Mouse (Mus musculus) hindbrain, embryonic 15.5 days (tissue): ENCODE results near the gene Pramef12. TPM values are rescaled to one million over a fixed set of nuclear protein-coding genes. Genes with fewer than 3 reads are reported as not detected.
"Not testable (repeated sequence)": the region's sequence is repeated elsewhere in the genome, so short reads cannot be mapped to it uniquely, and the experiment has no call there.

Experiments
- ATAC-seq: fragments of 200-750 bp; cut with Nextera tagmentation; 2 replicates; pipeline ENCODE4 v1.8.0; 2017; ENCODE audit warnings: low read depth, moderate number of reproducible peaks, moderate TSS enrichment; ENCODE audit not compliant: low FRiP score
- H3K27ac ChIP-seq: fragments of 300-500 bp; sonication (generic); replicated peaks from 2 replicates; pipeline ENCODE4 v1.5.1; 2015; ENCODE audit warnings: mild to moderate bottlenecking, inconsistent platforms
- H3K27me3 ChIP-seq: fragments of 300-500 bp; sonication (generic); 2 replicates; pipeline ENCODE4 v1.6.1; 2015; ENCODE audit warnings: control low read depth, inconsistent platforms
- H3K36me3 ChIP-seq: fragments of 300-500 bp; sonication (generic); 2 replicates; pipeline ENCODE4 v1.6.1; 2015; ENCODE audit warnings: control low read depth, inconsistent platforms
- H3K4me1 ChIP-seq: fragments of 300-500 bp; sonication (generic); replicated peaks from 2 replicates; pipeline ENCODE4 v1.6.1; 2015; ENCODE audit warnings: control low read depth, inconsistent platforms
- H3K4me2 ChIP-seq: fragments of 300-500 bp; sonication (generic); 2 replicates; pipeline ENCODE4 v1.6.1; 2015; ENCODE audit warnings: moderate library complexity, mild to moderate bottlenecking, inconsistent platforms
- H3K4me3 ChIP-seq: fragments of 300-500 bp; sonication (generic); 2 replicates; pipeline ENCODE4 v1.5.1; 2015; ENCODE audit warnings: mild to moderate bottlenecking, inconsistent platforms
- H3K9ac ChIP-seq: fragments of 300-500 bp; sonication (generic); 2 replicates; pipeline ENCODE4 v1.6.1; 2015; ENCODE audit warnings: inconsistent platforms
- H3K9me3 ChIP-seq: fragments of 300-500 bp; sonication (generic); 2 replicates; pipeline ENCODE4 v1.6.1; 2016; ENCODE audit warnings: control low read depth, inconsistent platforms
- WGBS: fragments of 180-500 bp; shearing (Covaris S2); methylation state at CpG from one replicate; pipeline ENCODE4 v1.1.7; 2015; 5-methylcytosine and 5-hydroxymethylcytosine counted together
- polyA plus RNA-seq: library from polyadenylated mRNA; unstranded; fragments of >200 nt; fragmentation: Nextera tagmentation; extraction: Ambion mirVana; gene quantifications from 2 replicates; pipeline ENCODE4 v1.2.1, GENCODE M21; 2015

The Pramef12 gene
- polyA plus RNA-seq, 1 experiment from 2014 or later = not detected

GRCm38 (mm10) chr4:144402712-144403111 is 5.6 kb downstream of the Pramef12 start:
- peaks cover 4% of the 10 kb centered on the region; the same call in 1 of the 2 replicates for H3K9me3 ChIP-seq
- no peaks in the 10 kb centered on the region for H3K4me1 ChIP-seq
- no peak overlapping the region for H3K27ac ChIP-seq
- WGBS = 86% methylated on average over 4 of the region's 4 CpGs
- H3K9ac ChIP-seq = no peak overlapping the region
- no peak overlapping the region for H3K4me3 ChIP-seq
- no peaks in the 10 kb centered on the region for H3K36me3 ChIP-seq
- no peaks in the 10 kb centered on the region for H3K27me3 ChIP-seq
- ATAC-seq = no peak
- H3K4me2 ChIP-seq = no peak overlapping the region

- ATAC-seq = no peak
- WGBS = 49% methylated on average over 3 of the region's 3 CpGs
- Histone ChIP-seq H3K27ac (no peak overlapping the region), H3K9me3 (0 out of 2 replicates have a peak, but pooled peaks cover 10% of the 10 kb centered on the region), H3K9ac (no peak overlapping the region), H3K27me3 (no peaks in the 10 kb centered on the region), H3K4me3 (no peak overlapping the region), H3K4me2 (no peak overlapping the region), H3K4me1 (no peaks in the 10 kb centered on the region), H3K36me3 (no peaks in the 10 kb centered on the region)
Observed at GRCm38 (mm10) chr4:144396316-144396715, 11.9 kb downstream of the Pramef12 start.

GRCm38 (mm10) chr4:144377911-144378310 is 30.4 kb downstream of the Pramef12 start, which contains the start of gene Pramef20:
Pramef20 (minus strand) TSS chr4:144377933.
- Histone ChIP-seq H3K4me2 (no peak within 1 kb of the TSS), H3K27me3 (no peaks in the 10 kb centered on the region), H3K4me1 (no peaks in the 10 kb centered on the region), H3K36me3 (no peaks in the 10 kb centered on the region), H3K4me3 (no peak within 1 kb of the TSS), H3K9me3 (peaks cover 5% of the 10 kb centered on the region; the same call in 1 of the 2 replicates), H3K27ac (no peak within 1 kb of the TSS), H3K9ac (no peak within 1 kb of the TSS)
- 53% methylated on average over 2 of the region's 2 CpGs for WGBS
- ATAC-seq = no peak

- H3K4me3 ChIP-seq, H3K27me3 ChIP-seq, H3K27ac ChIP-seq, H3K9ac ChIP-seq, H3K4me1 ChIP-seq, ATAC-seq, H3K36me3 ChIP-seq, H3K9me3 ChIP-seq, H3K4me2 ChIP-seq: not testable (repeated sequence)
- 86% methylated on average over 3 of the region's 3 CpGs for WGBS
Observed at GRCm38 (mm10) chr4:144357642-144358041, 50.6 kb downstream of the Pramef12 start, which contains the start of gene Gm13119. Gm13119 (plus strand) TSS chr4:144357942.

Other genes with a start within 250 kb of the Pramef12 start
- gene Oog3, start 245.8 kb downstream of the Pramef12 start, polyA plus RNA-seq = not detected in 2 replicates
- gene Oog2, start 217.7 kb downstream of the Pramef12 start, polyA plus RNA-seq = not detected in 2 replicates
- not detected in 2 replicates for gene C87977, start 195.1 kb downstream of the Pramef12 start, polyA plus RNA-seq
- not detected in 2 replicates for gene Pramel5, start 128.0 kb downstream of the Pramef12 start, polyA plus RNA-seq
- gene Gm13128, start 78.2 kb downstream of the Pramef12 start, polyA plus RNA-seq = not detected in 2 replicates
- not detected in 2 replicates for gene Gm13119, start 50.5 kb downstream of the Pramef12 start, polyA plus RNA-seq
- not detected in 2 replicates for gene Pramef20, start 30.5 kb downstream of the Pramef12 start, polyA plus RNA-seq
- gene 1700012P22Rik, start 30.3 kb upstream of the Pramef12 start, polyA plus RNA-seq = 0.28 TPM in 1 of 2 replicates, not detected in the other
- not detected in 2 replicates for gene Gm9944, start 44.9 kb upstream of the Pramef12 start, polyA plus RNA-seq
- not detected in 2 replicates for gene Aadacl3, start 55.3 kb upstream of the Pramef12 start, polyA plus RNA-seq
- not detected in 2 replicates for gene 9430007A20Rik, start 111.4 kb upstream of the Pramef12 start, polyA plus RNA-seq
- gene Gm13124, start 156.7 kb upstream of the Pramef12 start, polyA plus RNA-seq = not detected in 2 replicates
- not detected in 2 replicates for gene Aadacl4, start 205.2 kb upstream of the Pramef12 start, polyA plus RNA-seq